Mouse (Mus musculus): ENCODE measurements around the gene Mrpl3. TPM values are rescaled to one million over a fixed set of nuclear protein-coding genes. Genes with fewer than 3 reads are reported as not detected.
A peak's percentile ranks its signal among the peaks of the same experiment; 100 is the strongest.

Mrpl3 gene
- 37.1 and 70.2 TPM in 2 replicates for polyA plus RNA-seq (2012; rRNA removed)
- 98.8 and 105 TPM in 2 replicates for polyA plus RNA-seq (2014; fragmentation: Nextera tagmentation; extraction: Ambion mirVana)

DNA sequence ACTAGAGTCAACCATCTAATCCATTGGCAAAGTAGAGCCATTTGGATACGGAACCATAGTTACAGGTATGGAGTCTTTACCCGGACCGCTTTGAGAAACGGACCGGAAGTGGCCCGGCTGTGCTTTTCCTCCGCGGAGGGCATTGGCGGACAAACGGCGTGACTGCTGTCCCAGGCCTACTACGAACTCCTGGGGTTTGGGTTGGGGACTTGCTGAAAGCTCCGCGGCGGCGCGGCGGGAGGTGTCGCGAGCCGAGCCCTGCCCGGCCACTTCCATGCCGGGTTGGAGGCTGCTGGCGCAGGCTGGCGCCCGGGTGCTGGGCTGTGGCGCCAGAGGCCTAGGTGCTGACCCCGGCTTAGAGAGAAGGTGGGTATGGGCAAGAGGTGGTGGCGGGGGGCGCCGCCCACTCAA lies at the start of gene Mrpl3:
TSS of gene Mrpl3 (plus strand) at position 93 of the 411 bp plus-strand sequence.
- Histone ChIP-seq H3K4me2 (replicated peaks; ENCODE audit: low read depth, low read length, severe bottlenecking) (peak within 1 kb of the TSS; percentile 67), H3K36me3 (ENCODE audit: control insufficient read depth, insufficient read depth, low read length) (peaks cover 31% of the 10 kb centered on the region), H3K9ac (ENCODE audit: low read depth, low read length, severe bottlenecking) (peak within 1 kb of the TSS; percentile 98), H3K9me3 (ENCODE audit: control insufficient read depth, low read length) (no peaks in the 10 kb centered on the region), H3K4me3 (replicated peaks; ENCODE audit: low read length) (peak within 1 kb of the TSS; percentile 94), H3K4me1 (ENCODE audit: control insufficient read depth, insufficient read depth, low read length) (peaks cover 6% of the 10 kb centered on the region; the same call in 1 of the 2 replicates), H3K27me3 (ENCODE audit: control insufficient read depth, insufficient read depth, low read length) (no peaks in the 10 kb centered on the region), H3K27ac (replicated peaks; ENCODE audit: low read depth, low read length) (peak within 1 kb of the TSS; percentile 67; the same call in 1 of the 2 replicates)
- under 1% methylated on average over 31 of the region's 31 CpGs for whole genome bisulfite sequencing
- ATAC-seq (ENCODE audit: low FRiP score, low read depth) (peak; percentile 87), DNase-seq (ENCODE audit: low spot score) (peak; percentile 87)
- 0 out of 2 replicates have a peak, but pooled peaks have one; percentile 39 for TF ChIP-seq POLR2A (IDR thresholded peaks at IDR 0.05; ENCODE audit: borderline replicate concordance, extremely low read depth, insufficient read depth, insufficient read length)

DNA sequence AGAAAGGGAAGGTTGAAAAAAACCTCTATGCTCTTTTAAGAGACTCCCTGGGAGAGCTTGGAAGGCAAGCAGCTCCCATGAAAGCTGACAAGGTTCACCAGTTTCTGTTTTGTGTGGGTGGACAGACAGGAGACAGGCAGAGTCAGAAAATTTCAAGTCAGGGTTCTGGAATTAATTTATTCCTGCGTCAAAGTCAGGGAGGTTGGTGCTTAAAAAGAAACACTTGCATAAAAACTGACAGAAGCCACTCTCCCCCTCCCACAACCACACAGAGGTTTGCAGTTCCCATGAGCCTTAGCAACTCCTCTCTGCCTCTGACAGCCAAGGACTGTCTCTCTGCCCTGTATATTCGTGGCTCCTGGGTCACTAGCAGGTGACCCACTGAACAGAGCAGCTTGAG lies 42.3 kb upstream of the Mrpl3 start:
- no peaks in the 10 kb centered on the region for H3K4me1 ChIP-seq (ENCODE audit: control insufficient read depth, insufficient read depth, low read length)

DNA sequence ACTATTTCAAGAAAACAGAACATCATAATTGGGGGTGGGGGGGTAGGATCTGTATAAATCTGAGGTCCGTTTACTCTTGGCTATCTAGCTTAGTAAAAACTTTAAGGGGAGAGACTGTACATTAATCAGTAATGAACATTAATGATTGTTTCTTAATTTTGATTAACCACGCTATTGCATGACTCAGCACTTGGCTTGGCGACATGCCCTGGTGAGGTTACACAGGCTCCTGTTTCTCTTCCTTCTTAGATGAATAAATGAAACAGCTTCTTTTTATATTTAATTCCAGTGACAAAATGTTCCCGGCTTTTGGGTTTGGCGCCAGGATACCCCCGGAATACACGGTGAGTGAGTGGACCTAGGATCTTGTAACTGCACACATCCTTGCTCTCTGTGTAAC lies 34.9 kb upstream of the Mrpl3 start:
- ATAC-seq (ENCODE audit: low FRiP score, low read depth) (no peak), DNase-seq (ENCODE audit: low spot score) (no peak)
- no peak overlapping the region for H3K27ac ChIP-seq (replicated peaks; ENCODE audit: low read depth, low read length)
- no peaks in the 10 kb centered on the region for H3K9me3 ChIP-seq (ENCODE audit: control insufficient read depth, low read length)
- H3K9ac ChIP-seq (ENCODE audit: low read depth, low read length, severe bottlenecking), result no peak overlapping the region
- H3K4me2 ChIP-seq (replicated peaks; ENCODE audit: low read depth, low read length, severe bottlenecking), result no peak overlapping the region
- H3K36me3 ChIP-seq (ENCODE audit: control insufficient read depth, insufficient read depth, low read length), result no peaks in the 10 kb centered on the region
- 85% methylated on average over 7 of the region's 7 CpGs for WGBS
- no peaks in the 10 kb centered on the region for H3K4me1 ChIP-seq (ENCODE audit: control insufficient read depth, insufficient read depth, low read length)
- TF ChIP-seq POLR2A (IDR thresholded peaks at IDR 0.05; ENCODE audit: borderline replicate concordance, extremely low read depth, insufficient read depth, insufficient read length), result no peak
- no peak overlapping the region for H3K4me3 ChIP-seq (replicated peaks; ENCODE audit: low read length)
- no peaks in the 10 kb centered on the region for H3K27me3 ChIP-seq (ENCODE audit: control insufficient read depth, insufficient read depth, low read length)

More for the DNA sequence above, 42.3 kb upstream of the Mrpl3 start:
- H3K9me3 ChIP-seq (ENCODE audit: control insufficient read depth, low read length), result no peaks in the 10 kb centered on the region
- ATAC-seq (ENCODE audit: low FRiP score, low read depth) (no peak), DNase-seq (ENCODE audit: low spot score) (no peak)
- no peak overlapping the region for H3K9ac ChIP-seq (ENCODE audit: low read depth, low read length, severe bottlenecking)
- H3K27me3 ChIP-seq (ENCODE audit: control insufficient read depth, insufficient read depth, low read length), result no peaks in the 10 kb centered on the region
- H3K36me3 ChIP-seq (ENCODE audit: control insufficient read depth, insufficient read depth, low read length), result no peaks in the 10 kb centered on the region
- no peak overlapping the region for H3K4me3 ChIP-seq (replicated peaks; ENCODE audit: low read length)
- no peak overlapping the region for H3K4me2 ChIP-seq (replicated peaks; ENCODE audit: low read depth, low read length, severe bottlenecking)
- H3K27ac ChIP-seq (replicated peaks; ENCODE audit: low read depth, low read length), result no peak overlapping the region
- no peak for TF ChIP-seq POLR2A (IDR thresholded peaks at IDR 0.05; ENCODE audit: borderline replicate concordance, extremely low read depth, insufficient read depth, insufficient read length)
- WGBS, result 18% methylated on average over 2 of the region's 2 CpGs

DNA sequence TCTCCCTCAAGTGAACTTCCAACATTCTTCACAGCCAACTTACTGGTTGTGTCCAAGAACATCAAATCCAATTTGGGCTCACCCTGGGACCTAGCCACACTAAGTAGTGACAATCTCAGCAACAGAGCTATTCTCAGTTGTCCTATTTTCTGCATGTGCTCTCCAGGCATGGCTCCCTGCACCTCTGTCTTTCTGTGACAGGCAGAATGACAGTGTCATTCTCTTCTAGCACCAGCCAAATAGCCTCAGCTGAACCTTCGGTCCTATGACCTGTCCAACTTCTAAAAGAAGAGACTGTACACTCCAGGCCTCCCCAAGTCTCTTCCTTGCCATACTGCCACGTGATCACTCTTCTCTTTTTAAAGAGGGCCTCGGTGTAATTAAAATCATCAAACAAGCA lies 24.7 kb upstream of the Mrpl3 start:
- Histone ChIP-seq H3K4me1 (ENCODE audit: control insufficient read depth, insufficient read depth, low read length) (no peaks in the 10 kb centered on the region), H3K4me2 (replicated peaks; ENCODE audit: low read depth, low read length, severe bottlenecking) (no peak overlapping the region), H3K36me3 (ENCODE audit: control insufficient read depth, insufficient read depth, low read length) (no peaks in the 10 kb centered on the region), H3K27ac (replicated peaks; ENCODE audit: low read depth, low read length) (no peak overlapping the region), H3K9ac (ENCODE audit: low read depth, low read length, severe bottlenecking) (no peak overlapping the region), H3K9me3 (ENCODE audit: control insufficient read depth, low read length) (no peaks in the 10 kb centered on the region), H3K27me3 (ENCODE audit: control insufficient read depth, insufficient read depth, low read length) (no peaks in the 10 kb centered on the region), H3K4me3 (replicated peaks; ENCODE audit: low read length) (no peak overlapping the region)
- ATAC-seq (ENCODE audit: low FRiP score, low read depth) (no peak), DNase-seq (ENCODE audit: low spot score) (no peak)
- TF ChIP-seq POLR2A (IDR thresholded peaks at IDR 0.05; ENCODE audit: borderline replicate concordance, extremely low read depth, insufficient read depth, insufficient read length), result no peak
- WGBS, result 72% methylated on average over 3 of the region's 3 CpGs

DNA sequence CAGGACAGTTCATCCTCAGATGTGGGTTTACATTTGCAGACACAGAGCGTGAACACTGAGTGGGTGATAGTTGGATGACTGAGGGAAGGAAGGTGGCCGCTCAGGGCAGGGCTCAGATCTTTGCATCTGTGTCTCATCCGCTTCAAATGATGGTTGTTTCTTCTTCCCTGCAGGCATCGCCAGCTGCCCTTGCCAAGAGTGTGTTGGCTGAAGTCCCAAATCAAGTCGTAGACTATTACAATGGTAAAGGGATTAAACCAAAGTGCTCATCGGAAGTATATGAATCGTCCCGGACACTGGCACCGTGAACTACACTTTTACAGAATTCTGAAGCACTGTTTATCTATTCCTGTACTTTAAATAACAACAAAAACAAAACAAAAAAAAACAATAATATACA lies 20.5 kb upstream of the Mrpl3 start:
- no peak overlapping the region for H3K27ac ChIP-seq (replicated peaks; ENCODE audit: low read depth, low read length)
- DNase-seq (ENCODE audit: low spot score), result no peak
- no peaks in the 10 kb centered on the region for H3K9me3 ChIP-seq (ENCODE audit: control insufficient read depth, low read length)
- H3K4me3 ChIP-seq (replicated peaks; ENCODE audit: low read length), result no peak overlapping the region
- TF ChIP-seq POLR2A (IDR thresholded peaks at IDR 0.05; ENCODE audit: borderline replicate concordance, extremely low read depth, insufficient read depth, insufficient read length), result no peak
- no peak overlapping the region for H3K9ac ChIP-seq (ENCODE audit: low read depth, low read length, severe bottlenecking)
- 89% methylated on average over 9 of the region's 9 CpGs for WGBS
- H3K4me1 ChIP-seq (ENCODE audit: control insufficient read depth, insufficient read depth, low read length), result no peaks in the 10 kb centered on the region
- ATAC-seq (ENCODE audit: low FRiP score, low read depth), result no peak
- H3K36me3 ChIP-seq (ENCODE audit: control insufficient read depth, insufficient read depth, low read length), result no peaks in the 10 kb centered on the region
- no peak overlapping the region for H3K4me2 ChIP-seq (replicated peaks; ENCODE audit: low read depth, low read length, severe bottlenecking)
- no peaks in the 10 kb centered on the region for H3K27me3 ChIP-seq (ENCODE audit: control insufficient read depth, insufficient read depth, low read length)

Data from limb, embryonic 14.5 days (tissue).